Mouse (Mus musculus) stomach, postnatal 0 days (tissue): ENCODE results near the gene Nkiras2.

ENCODE experiments used
- CTCF ChIP-seq: IDR thresholded peaks from 2 replicates; pipeline ENCODE4 v1.5.1; 2016; ENCODE audit warnings: antibody characterized with exemption, low read depth, mild to moderate bottlenecking, moderate library complexity
- EP300 ChIP-seq: optimal IDR thresholded peaks from 2 replicates; pipeline ENCODE3; 2016; ENCODE audit warnings: antibody characterized with exemption

GRCm38 (mm10) chr11:100604321-100605005, 14.6 kb upstream of the Nkiras2 start:
- TF ChIP-seq CTCF = no peak
- TF ChIP-seq EP300 = no peak
